ENCODE assay signal across 8 mouse cellular contexts in genomic region chr6:124712918-124713317, GRCm38 (mm10). TPM values are rescaled to one million over a fixed set of nuclear protein-coding genes. Genes with fewer than 3 reads are reported as not detected.
DNase-seq lines count a peak whose midpoint lies in the region; ATAC-seq and TF ChIP-seq lines count a peak whose summit lies in the region.

No protein-coding gene starts in this region.

- ATAC-seq in embryonic facial prominence, embryonic 15.5 days (ENCODE audit: insufficient number of reproducible peaks, low FRiP score, low TSS enrichment, low read depth): no peak
- no peak for ATAC-seq in intestine, embryonic 16.5 days
- ATAC-seq in neural tube, embryonic 13.5 days (ENCODE audit: low read depth): no peak
- ATAC-seq in inflammation-experienced regulatory T-cells, adult 6 months: no peak

- H3K9me3 ChIP-seq in embryonic facial prominence, embryonic 15.5 days (replicated peaks): no peaks in the 10 kb centered on the region
- H3K9me3 ChIP-seq in intestine, embryonic 16.5 days (ENCODE audit: control insufficient read depth, low read length): no peaks in the 10 kb centered on the region
- no peaks in the 10 kb centered on the region for H3K9me3 ChIP-seq in neural tube, embryonic 13.5 days

- H3K4me3 ChIP-seq in lung, adult 2 months (replicated peaks; ENCODE audit: extremely low read depth, low read depth, low read length): peak overlapping the region; percentile 70
- peak overlapping the region; percentile 91 for H3K4me3 ChIP-seq in embryonic facial prominence, embryonic 15.5 days (replicated peaks)
- H3K4me3 ChIP-seq in intestine, embryonic 16.5 days (ENCODE audit: low read length): peak overlapping the region; percentile 95
- peak overlapping the region; percentile 99 for H3K4me3 ChIP-seq in neural tube, embryonic 13.5 days

- peak overlapping the region; percentile 84 for H3K4me2 ChIP-seq in embryonic facial prominence, embryonic 15.5 days (replicated peaks)
- peak overlapping the region; percentile 85 for H3K4me2 ChIP-seq in intestine, embryonic 16.5 days (ENCODE audit: low read depth, low read length)
- peak overlapping the region; percentile 94 for H3K4me2 ChIP-seq in neural tube, embryonic 13.5 days

- 12% methylated on average over 11 of the region's 11 CpGs for WGBS in lung, adult 2 months
- 6% methylated on average over 11 of the region's 11 CpGs for WGBS in embryonic facial prominence, embryonic 15.5 days
- 13% methylated on average over 11 of the region's 11 CpGs for WGBS in intestine, embryonic 16.5 days
- WGBS in neural tube, embryonic 13.5 days: 21% methylated on average over 11 of the region's 11 CpGs

- H3K4me1 ChIP-seq in lung, adult 2 months (ENCODE audit: control insufficient read depth, insufficient read depth, low read length): peaks cover 9% of the 10 kb centered on the region
- peaks cover 44% of the 10 kb centered on the region for H3K4me1 ChIP-seq in embryonic facial prominence, embryonic 15.5 days
- H3K4me1 ChIP-seq in intestine, embryonic 16.5 days (ENCODE audit: control insufficient read depth, insufficient read depth, low read length): peaks cover 35% of the 10 kb centered on the region
- peaks cover 39% of the 10 kb centered on the region for H3K4me1 ChIP-seq in neural tube, embryonic 13.5 days (replicated peaks)

- TF ChIP-seq CTCF in lung, adult 2 months (IDR thresholded peaks at IDR 0.05; ENCODE audit: insufficient read depth, low read length): no peak

- no peak for DNase-seq in lung, adult 2 months
- no peak for DNase-seq in lung, postnatal 36 days
- no peak for DNase-seq in layer of hippocampus, postnatal 36 days
- DNase-seq in adrenal gland, postnatal 25 days: no peak

- H3K27me3 ChIP-seq in embryonic facial prominence, embryonic 15.5 days: no peaks in the 10 kb centered on the region
- no peaks in the 10 kb centered on the region for H3K27me3 ChIP-seq in intestine, embryonic 16.5 days (replicated peaks; ENCODE audit: control insufficient read depth, insufficient read depth, low read length)
- H3K27me3 ChIP-seq in neural tube, embryonic 13.5 days: no peaks in the 10 kb centered on the region

- peak overlapping the region; percentile 90 for H3K27ac ChIP-seq in embryonic facial prominence, embryonic 15.5 days (replicated peaks)
- H3K27ac ChIP-seq in intestine, embryonic 16.5 days (ENCODE audit: low read length): peak overlapping the region; percentile 84
- peak overlapping the region; percentile 84; the same call in 1 of the 2 replicates for H3K27ac ChIP-seq in neural tube, embryonic 13.5 days (replicated peaks)

- peak overlapping the region; percentile 84 for H3K9ac ChIP-seq in embryonic facial prominence, embryonic 15.5 days
- peak overlapping the region; percentile 96 for H3K9ac ChIP-seq in intestine, embryonic 16.5 days (ENCODE audit: low read depth, low read length)
- H3K9ac ChIP-seq in neural tube, embryonic 13.5 days: peak overlapping the region; percentile 95

- no peak for TF ChIP-seq POLR2A in lung, adult 2 months (IDR thresholded peaks at IDR 0.05; ENCODE audit: borderline replicate concordance, extremely low read depth, low read depth, low read length)

- H3K36me3 ChIP-seq in embryonic facial prominence, embryonic 15.5 days: peaks cover 39% of the 10 kb centered on the region
- H3K36me3 ChIP-seq in intestine, embryonic 16.5 days (ENCODE audit: control insufficient read depth, insufficient read depth, low read length): peaks cover 8% of the 10 kb centered on the region
- peaks cover 48% of the 10 kb centered on the region for H3K36me3 ChIP-seq in neural tube, embryonic 13.5 days

RNA-seq across cellular contexts. Expression of gene Phb2, which starts 0.8 kb away (rescaled TPM):
- 64.7 and 74.4 TPM in 2 replicates for polyA plus RNA-seq in lung, adult 2 months (2012; rRNA removed)
- polyA plus RNA-seq in embryonic facial prominence, embryonic 15.5 days (2015; fragmentation: Nextera tagmentation; extraction: Ambion mirVana): 301 and 317 TPM in 2 replicates
- 471 and 489 TPM in 2 replicates for polyA plus RNA-seq in intestine, embryonic 16.5 days (2015; fragmentation: Nextera tagmentation; extraction: Ambion mirVana)
- polyA plus RNA-seq in neural tube, embryonic 13.5 days (2015; fragmentation: Nextera tagmentation; extraction: Ambion mirVana): 259 and 270 TPM in 2 replicates
- 100 to 1,000 TPM; 114 to 129 TPM for total RNA-seq in layer of hippocampus, postnatal 36 days (2021)
- 302 and 348 TPM in 2 replicates for total RNA-seq in adrenal gland, postnatal 25 days (2021)
- 10 to 100 TPM; 60.8 to 70.7 (median 70.0) TPM for polyA plus RNA-seq in inflammation-experienced regulatory T-cells, adult 6 months (2017; shearing (Covaris generic))

RNA-seq across cellular contexts. Expression of gene Emg1, which starts 0.9 kb away (rescaled TPM):
- 29.6 and 42.9 TPM in 2 replicates for polyA plus RNA-seq in lung, adult 2 months (2012; rRNA removed)
- polyA plus RNA-seq in embryonic facial prominence, embryonic 15.5 days (2015; fragmentation: Nextera tagmentation; extraction: Ambion mirVana): 171 and 186 TPM in 2 replicates
- polyA plus RNA-seq in intestine, embryonic 16.5 days (2015; fragmentation: Nextera tagmentation; extraction: Ambion mirVana): 202 and 222 TPM in 2 replicates
- polyA plus RNA-seq in neural tube, embryonic 13.5 days (2015; fragmentation: Nextera tagmentation; extraction: Ambion mirVana): 110 and 120 TPM in 2 replicates
- 10 to 100 TPM; 54.3 to 64.9 TPM for total RNA-seq in layer of hippocampus, postnatal 36 days (2021)
- total RNA-seq in adrenal gland, postnatal 25 days (2021): 81.8 and 82.8 TPM in 2 replicates
- polyA plus RNA-seq in inflammation-experienced regulatory T-cells, adult 6 months (2017; shearing (Covaris generic)): 100 to 1,000 TPM; 373 to 490 (median 480) TPM

RNA-seq across cellular contexts. Expression of gene Ptpn6, which starts 25.6 kb away (rescaled TPM):
- 38.9 and 48.7 TPM in 2 replicates for polyA plus RNA-seq in lung, adult 2 months (2012; rRNA removed)
- polyA plus RNA-seq in embryonic facial prominence, embryonic 15.5 days (2015; fragmentation: Nextera tagmentation; extraction: Ambion mirVana): 19.9 and 20.2 TPM in 2 replicates
- polyA plus RNA-seq in intestine, embryonic 16.5 days (2015; fragmentation: Nextera tagmentation; extraction: Ambion mirVana): 20.4 and 22.5 TPM in 2 replicates
- polyA plus RNA-seq in neural tube, embryonic 13.5 days (2015; fragmentation: Nextera tagmentation; extraction: Ambion mirVana): 6.0 and 7.9 TPM in 2 replicates
- 1 to 10 TPM; 2.9 to 3.0 TPM for total RNA-seq in layer of hippocampus, postnatal 36 days (2021)
- 4.6 and 9.1 TPM in 2 replicates for total RNA-seq in adrenal gland, postnatal 25 days (2021)
- polyA plus RNA-seq in inflammation-experienced regulatory T-cells, adult 6 months (2017; shearing (Covaris generic)): 100 to 1,000 TPM; 143 to 191 (median 176) TPM

RNA-seq across cellular contexts. Expression of gene Grcc10, which starts 28.3 kb away (rescaled TPM):
- polyA plus RNA-seq in lung, adult 2 months (2012; rRNA removed): 222 and 226 TPM in 2 replicates
- 416 TPM in 2 replicates for polyA plus RNA-seq in embryonic facial prominence, embryonic 15.5 days (2015; fragmentation: Nextera tagmentation; extraction: Ambion mirVana)
- 309 and 334 TPM in 2 replicates for polyA plus RNA-seq in intestine, embryonic 16.5 days (2015; fragmentation: Nextera tagmentation; extraction: Ambion mirVana)
- 687 and 693 TPM in 2 replicates for polyA plus RNA-seq in neural tube, embryonic 13.5 days (2015; fragmentation: Nextera tagmentation; extraction: Ambion mirVana)
- total RNA-seq in layer of hippocampus, postnatal 36 days (2021): 100 to 1,000 TPM; 337 to 366 TPM
- 357 and 392 TPM in 2 replicates for total RNA-seq in adrenal gland, postnatal 25 days (2021)
- 100 to 1,000 TPM; 415 to 626 (median 536) TPM for polyA plus RNA-seq in inflammation-experienced regulatory T-cells, adult 6 months (2017; shearing (Covaris generic))

RNA-seq across cellular contexts. Expression of gene Gm45234, which starts 42.9 kb away (rescaled TPM):
- 0.08 TPM in 1 of 2 replicates, not detected in the other for polyA plus RNA-seq in lung, adult 2 months (2012; rRNA removed)
- polyA plus RNA-seq in embryonic facial prominence, embryonic 15.5 days (2015; fragmentation: Nextera tagmentation; extraction: Ambion mirVana): not detected in 2 replicates
- polyA plus RNA-seq in intestine, embryonic 16.5 days (2015; fragmentation: Nextera tagmentation; extraction: Ambion mirVana): not detected in 2 replicates
- not detected in 2 replicates for polyA plus RNA-seq in neural tube, embryonic 13.5 days (2015; fragmentation: Nextera tagmentation; extraction: Ambion mirVana)
- total RNA-seq in layer of hippocampus, postnatal 36 days (2021): not detected
- total RNA-seq in adrenal gland, postnatal 25 days (2021): not detected in 2 replicates
- polyA plus RNA-seq in inflammation-experienced regulatory T-cells, adult 6 months (2017; shearing (Covaris generic)): not detected
